7 mouse cellular contexts compared by ENCODE assay signal in the genomic region with DNA sequence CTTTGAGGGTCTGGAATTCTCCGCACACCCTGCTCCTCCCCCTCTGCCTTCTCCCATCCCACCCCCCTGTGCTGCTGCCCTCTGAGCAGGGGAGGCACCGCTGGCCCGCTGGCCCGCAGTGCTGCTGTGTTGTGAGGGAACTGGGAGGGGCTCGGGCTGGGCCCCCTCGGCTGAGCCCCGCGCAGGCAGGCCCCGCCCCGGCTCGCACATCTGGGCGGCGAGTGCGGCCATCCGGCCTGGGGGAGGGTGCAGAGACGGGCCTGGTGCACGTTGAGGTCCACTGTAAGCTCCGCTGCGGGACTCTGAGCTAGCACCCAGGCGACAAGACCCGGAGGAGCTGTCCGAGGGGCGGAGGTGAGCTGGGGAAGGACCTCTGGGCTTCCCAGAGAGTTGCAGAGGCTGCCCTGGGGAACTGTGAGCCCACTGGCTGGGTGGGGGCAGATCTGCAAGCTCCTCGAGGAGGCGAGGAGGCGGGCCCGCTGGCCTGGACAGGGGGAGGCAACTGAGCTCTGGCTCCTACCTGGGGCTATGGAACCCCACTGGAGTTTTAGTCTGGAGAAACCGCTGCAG. TPM values are rescaled to one million over a fixed set of nuclear protein-coding genes. Genes with fewer than 3 reads are reported as not detected.
DNase-seq lines count a peak whose midpoint lies in the region; ATAC-seq lines count a peak whose summit lies in the region.

A gene (plus strand): TSS at position 120 of the 570 bp plus-strand sequence.

- ATAC-seq in embryonic facial prominence, embryonic 14.5 days (ENCODE audit: low read depth): peak; percentile 96
- peak; percentile 90 for ATAC-seq in heart, embryonic 13.5 days (ENCODE audit: extremely low read depth, insufficient number of reproducible peaks, low FRiP score, low TSS enrichment)
- ATAC-seq in kidney, embryonic 16.5 days (ENCODE audit: low FRiP score, low TSS enrichment): peak; percentile 95

- 4% methylated on average over 4 of the region's 28 CpGs for WGBS in embryonic facial prominence, embryonic 14.5 days
- WGBS in heart, embryonic 13.5 days: under 1% methylated on average over 28 of the region's 28 CpGs
- WGBS in kidney, embryonic 16.5 days: 0% methylated on average over 27 of the region's 28 CpGs

- peak within 1 kb of the TSS; percentile 74 for H3K4me3 ChIP-seq in embryonic facial prominence, embryonic 14.5 days (ENCODE audit: low read depth, low read length)
- H3K4me3 ChIP-seq in heart, embryonic 13.5 days: peak within 1 kb of the TSS; percentile 68
- peak within 1 kb of the TSS; percentile 58 for H3K4me3 ChIP-seq in kidney, embryonic 16.5 days (ENCODE audit: low read length)

- peak within 1 kb of the TSS; percentile 80 for H3K4me2 ChIP-seq in embryonic facial prominence, embryonic 14.5 days (ENCODE audit: low read depth, low read length)
- peak within 1 kb of the TSS; percentile 83 for H3K4me2 ChIP-seq in heart, embryonic 13.5 days
- H3K4me2 ChIP-seq in kidney, embryonic 16.5 days (replicated peaks; ENCODE audit: low read depth, low read length): peak within 1 kb of the TSS; percentile 60

- H3K27me3 ChIP-seq in embryonic facial prominence, embryonic 14.5 days (replicated peaks; ENCODE audit: control insufficient read depth, insufficient read depth, low read length): no peaks in the 10 kb centered on the region
- H3K27me3 ChIP-seq in heart, embryonic 13.5 days (replicated peaks): no peaks in the 10 kb centered on the region
- H3K27me3 ChIP-seq in kidney, embryonic 16.5 days (ENCODE audit: insufficient read depth, low read length): no peaks in the 10 kb centered on the region
- H3K27me3 ChIP-seq in splenic B cell, adult 2 months (ENCODE audit: control insufficient read depth, insufficient read depth, low read length, poor library complexity, severe bottlenecking): no peaks in the 10 kb centered on the region

- peak within 1 kb of the TSS; percentile 88 for H3K27ac ChIP-seq in embryonic facial prominence, embryonic 14.5 days (replicated peaks; ENCODE audit: low read depth, low read length)
- peak within 1 kb of the TSS; percentile 83 for H3K27ac ChIP-seq in heart, embryonic 13.5 days (replicated peaks)
- peak within 1 kb of the TSS; percentile 48 for H3K27ac ChIP-seq in kidney, embryonic 16.5 days (ENCODE audit: low read length)

- H3K36me3 ChIP-seq in embryonic facial prominence, embryonic 14.5 days (ENCODE audit: control insufficient read depth, insufficient read depth, low read length): 0 out of 2 replicates have a peak, but pooled peaks cover 4% of the 10 kb centered on the region
- H3K36me3 ChIP-seq in heart, embryonic 13.5 days: peaks cover 5% of the 10 kb centered on the region; the same call in 1 of the 2 replicates
- H3K36me3 ChIP-seq in kidney, embryonic 16.5 days (ENCODE audit: insufficient read depth, low read length): no peaks in the 10 kb centered on the region
- no peaks in the 10 kb centered on the region for H3K36me3 ChIP-seq in splenic B cell, adult 2 months (ENCODE audit: control insufficient read depth, insufficient read depth, low read length, poor library complexity, severe bottlenecking)

- H3K4me1 ChIP-seq in embryonic facial prominence, embryonic 14.5 days (ENCODE audit: control insufficient read depth, insufficient read depth, low read length): peaks cover 25% of the 10 kb centered on the region
- peaks cover 50% of the 10 kb centered on the region for H3K4me1 ChIP-seq in heart, embryonic 13.5 days
- peaks cover 34% of the 10 kb centered on the region for H3K4me1 ChIP-seq in kidney, embryonic 16.5 days (ENCODE audit: insufficient read depth, low read length)

- peak; percentile 70 for DNase-seq in adrenal gland, postnatal 14 days
- peak; percentile 89 for DNase-seq in embryonic facial prominence, embryonic 14.5 days (ENCODE audit: low spot score)
- peak; percentile 56 for DNase-seq in lung, postnatal 25 days (ENCODE audit: low spot score)
- peak; percentile 24 for DNase-seq in splenic B cell, adult 2 months (ENCODE audit: low read depth, low spot score)
- DNase-seq in cerebellum, postnatal 10 days: no peak

- peak within 1 kb of the TSS; percentile 89 for H3K9ac ChIP-seq in embryonic facial prominence, embryonic 14.5 days (ENCODE audit: low read depth, low read length)
- H3K9ac ChIP-seq in heart, embryonic 13.5 days: peak within 1 kb of the TSS; percentile 90
- H3K9ac ChIP-seq in kidney, embryonic 16.5 days (replicated peaks; ENCODE audit: low read length): peak within 1 kb of the TSS; percentile 73

- H3K9me3 ChIP-seq in embryonic facial prominence, embryonic 14.5 days (ENCODE audit: control insufficient read depth, low read length): no peaks in the 10 kb centered on the region
- H3K9me3 ChIP-seq in heart, embryonic 13.5 days: no peaks in the 10 kb centered on the region
- H3K9me3 ChIP-seq in kidney, embryonic 16.5 days (ENCODE audit: low read length): no peaks in the 10 kb centered on the region

RNA-seq across cellular contexts. Expression of the gene that starts here (rescaled TPM):
- 23.3 and 26.1 TPM in 2 replicates for total RNA-seq in adrenal gland, postnatal 14 days (2021)
- polyA plus RNA-seq in embryonic facial prominence, embryonic 14.5 days (2014; fragmentation: Nextera tagmentation; extraction: Ambion mirVana): 9.2 and 10.9 TPM in 2 replicates
- polyA plus RNA-seq in heart, embryonic 13.5 days (2015; fragmentation: Nextera tagmentation; extraction: Ambion mirVana): 8.1 and 8.4 TPM in 2 replicates
- 22.2 and 23.7 TPM in 2 replicates for polyA plus RNA-seq in kidney, embryonic 16.5 days (2015; fragmentation: Nextera tagmentation; extraction: Ambion mirVana)

Comparison
In these comparisons a context has a peak if more than half of its experiments do, and no peak if none do; other contexts are left out.
1. DNase-seq: peak in adrenal gland, postnatal 14 days (single experiment), embryonic facial prominence, embryonic 14.5 days (single experiment), lung, postnatal 25 days (single experiment) and splenic B cell, adult 2 months (single experiment); none in cerebellum, postnatal 10 days (0 of 2).
2. Peak in every context shown above with its lines, with median percentiles within 50 percentile points of each other: ATAC-seq, H3K27ac ChIP-seq, H3K4me2 ChIP-seq, H3K4me3 ChIP-seq and H3K9ac ChIP-seq.